Comparison of ENCODE assay signal across 7 mouse cellular contexts in genomic region chr19:60873501-60873900, GRCm38 (mm10). TPM values are rescaled to one million over a fixed set of nuclear protein-coding genes. Genes with fewer than 3 reads are reported as not detected.
DNase-seq lines count a peak whose midpoint lies in the region; ATAC-seq and TF ChIP-seq lines count a peak whose summit lies in the region.

No protein-coding gene starts in this region.

- H3K9ac ChIP-seq in hindbrain, embryonic 12.5 days, result peak overlapping the region; percentile 62; the same call in 1 of the 2 replicates
- peak overlapping the region; percentile 77; the same call in 1 of the 2 replicates for H3K9ac ChIP-seq in limb, embryonic 13.5 days

- TF ChIP-seq POLR2A in cortical plate, adult 2 months (IDR thresholded peaks at IDR 0.05; ENCODE audit: extremely low read depth, insufficient read depth, low read length), result no peak

- WGBS in hindbrain, embryonic 12.5 days, result 32% methylated on average over 4 of the region's 4 CpGs
- 31% methylated on average over 4 of the region's 4 CpGs for whole genome bisulfite sequencing in limb, embryonic 13.5 days

- H3K4me3 ChIP-seq in cortical plate, adult 2 months (ENCODE audit: insufficient read depth, low read length), result peak overlapping the region; percentile 57
- H3K4me3 ChIP-seq in hindbrain, embryonic 12.5 days, result peak overlapping the region; percentile 52
- peak overlapping the region; percentile 69 for H3K4me3 ChIP-seq in limb, embryonic 13.5 days

- 0 out of 2 replicates have a peak, but pooled peaks cover 1% of the 10 kb centered on the region for H3K4me1 ChIP-seq in cortical plate, adult 2 months (ENCODE audit: control insufficient read depth, insufficient read depth, low read length)
- 0 out of 2 replicates have a peak, but pooled peaks cover 6% of the 10 kb centered on the region for H3K4me1 ChIP-seq in hindbrain, embryonic 12.5 days
- peaks cover 7% of the 10 kb centered on the region; the same call in 1 of the 2 replicates for H3K4me1 ChIP-seq in limb, embryonic 13.5 days

- H3K9me3 ChIP-seq in hindbrain, embryonic 12.5 days (replicated peaks), result no peaks in the 10 kb centered on the region
- H3K9me3 ChIP-seq in limb, embryonic 13.5 days, result no peaks in the 10 kb centered on the region

- DNase-seq in urinary bladder, postnatal 14 days (ENCODE audit: low spot score), result peak; percentile 23
- no peak for DNase-seq in urinary bladder, postnatal 25 days (ENCODE audit: low spot score)
- DNase-seq in neural tube, embryonic 10.5 days (ENCODE audit: extremely low spot score, low spot score), result peak; percentile 15
- no peak for DNase-seq in thymus, postnatal 25 days

- H3K27me3 ChIP-seq in hindbrain, embryonic 12.5 days, result no peaks in the 10 kb centered on the region
- no peaks in the 10 kb centered on the region for H3K27me3 ChIP-seq in limb, embryonic 13.5 days

- peak overlapping the region; percentile 58 for H3K4me2 ChIP-seq in hindbrain, embryonic 12.5 days (replicated peaks)
- H3K4me2 ChIP-seq in limb, embryonic 13.5 days (replicated peaks), result peak overlapping the region; percentile 76

- no peak for TF ChIP-seq CTCF in cortical plate, adult 2 months (IDR thresholded peaks at IDR 0.05; ENCODE audit: extremely low read depth, insufficient read depth, low read length)

- no peak overlapping the region for H3K27ac ChIP-seq in cortical plate, adult 2 months (ENCODE audit: insufficient read depth, low read length)
- no peak overlapping the region for H3K27ac ChIP-seq in hindbrain, embryonic 12.5 days
- peak overlapping the region; percentile 15; the same call in 1 of the 2 replicates for H3K27ac ChIP-seq in limb, embryonic 13.5 days

- no peak for ATAC-seq in hindbrain, embryonic 12.5 days (ENCODE audit: low FRiP score)
- no peak for ATAC-seq in limb, embryonic 13.5 days (ENCODE audit: low FRiP score, low read depth)

- peaks cover 10% of the 10 kb centered on the region; the same call in 1 of the 2 replicates for H3K36me3 ChIP-seq in hindbrain, embryonic 12.5 days
- peaks cover 17% of the 10 kb centered on the region for H3K36me3 ChIP-seq in limb, embryonic 13.5 days

RNA-seq across cellular contexts. Expression of gene Prdx3, which starts 0.9 kb away (rescaled TPM):
- 91.6 and 101 TPM in 2 replicates for polyA plus RNA-seq in cortical plate, adult 2 months (2012; rRNA removed)
- polyA plus RNA-seq in hindbrain, embryonic 12.5 days (2016; fragmentation: Nextera tagmentation; extraction: Ambion mirVana), result 94.0 TPM in 2 replicates
- polyA plus RNA-seq in limb, embryonic 13.5 days (2015; fragmentation: Nextera tagmentation; extraction: Ambion mirVana), result 96.5 and 98.4 TPM in 2 replicates

RNA-seq across cellular contexts. Expression of gene Sfxn4, which starts 12.2 kb away (rescaled TPM):
- 20.1 and 22.0 TPM in 2 replicates for polyA plus RNA-seq in cortical plate, adult 2 months (2012; rRNA removed)
- polyA plus RNA-seq in hindbrain, embryonic 12.5 days (2016; fragmentation: Nextera tagmentation; extraction: Ambion mirVana), result 14.2 and 15.3 TPM in 2 replicates
- 13.6 and 14.6 TPM in 2 replicates for polyA plus RNA-seq in limb, embryonic 13.5 days (2015; fragmentation: Nextera tagmentation; extraction: Ambion mirVana)

RNA-seq across cellular contexts. Expression of gene Grk5, which starts 16.0 kb away (rescaled TPM):
- 5.8 TPM in 2 replicates for polyA plus RNA-seq in cortical plate, adult 2 months (2012; rRNA removed)
- 2.6 and 3.9 TPM in 2 replicates for polyA plus RNA-seq in hindbrain, embryonic 12.5 days (2016; fragmentation: Nextera tagmentation; extraction: Ambion mirVana)
- 1.5 and 2.1 TPM in 2 replicates for polyA plus RNA-seq in limb, embryonic 13.5 days (2015; fragmentation: Nextera tagmentation; extraction: Ambion mirVana)

Comparison
In these comparisons a context has a peak if more than half of its experiments do, and no peak if none do; other contexts are left out.
1. DNase-seq: peak in urinary bladder, postnatal 14 days (single experiment) and neural tube, embryonic 10.5 days (single experiment); none in urinary bladder, postnatal 25 days (single experiment) and thymus, postnatal 25 days (single experiment).
2. Peak in every context shown above with its lines, with median percentiles within 50 percentile points of each other: H3K4me3 ChIP-seq.